Mouse (Mus musculus) heart, adult 2 months (tissue): ENCODE data around the gene Myo18b.

Experiments used
- EP300 ChIP-seq: fragments of 200-500 bp; IDR thresholded peaks from 2 replicates; pipeline ENCODE4 v1.6.1; 2011; ENCODE audit warnings: low read depth, low read length, control low read depth; ENCODE audit not compliant: insufficient read depth
- POLR2A ChIP-seq: fragments of 200-500 bp; IDR thresholded peaks from 2 replicates; pipeline ENCODE4 v1.6.1; 2011; ENCODE audit warnings: mild to moderate bottlenecking, low read depth, low read length, control low read depth; ENCODE audit not compliant: insufficient read depth

- no peak for TF ChIP-seq POLR2A
- TF ChIP-seq EP300: no peak
These were observed 122.7 kb downstream of the Myo18b start for GRCm38 (mm10) chr5:112773429-112773828.
